Mouse (Mus musculus): ENCODE results near the gene S100a4. TPM values are rescaled to one million over a fixed set of nuclear protein-coding genes. Genes with fewer than 3 reads are reported as not detected.

The S100a4 gene
- polyA plus RNA-seq, 1 experiment from 2014 or later = 1.9 TPM

- peak; percentile 30 for DNase-seq (ENCODE audit: low spot score)
- WGBS = 84% methylated on average over 4 of the region's 4 CpGs
Measured at GRCm38 (mm10) chr3:90582556-90582955, 21.0 kb upstream of the S100a4 start.

GRCm38 (mm10) chr3:90583893-90584292 is 19.7 kb upstream of the S100a4 start:
- no peak overlapping the region for H3K4me3 ChIP-seq (ENCODE audit: low read depth, low read length)
- H3K9ac ChIP-seq (ENCODE audit: low read length) = no peak overlapping the region
- H3K4me2 ChIP-seq (ENCODE audit: low read depth, low read length, severe bottlenecking) = no peak overlapping the region
- H3K27ac ChIP-seq (ENCODE audit: low read depth, low read length) = no peak overlapping the region
- no peaks in the 10 kb centered on the region for H3K9me3 ChIP-seq (ENCODE audit: control insufficient read depth, low read length)
- no peak for ATAC-seq (replicated peaks; ENCODE audit: low FRiP score)
- DNase-seq (ENCODE audit: low spot score) = no peak
- H3K27me3 ChIP-seq (ENCODE audit: control insufficient read depth, insufficient read depth, low read length) = no peaks in the 10 kb centered on the region
- no peaks in the 10 kb centered on the region for H3K36me3 ChIP-seq (ENCODE audit: control insufficient read depth, insufficient read depth, low read length)
- WGBS = 72% methylated on average over 3 of the region's 3 CpGs
- no peaks in the 10 kb centered on the region for H3K4me1 ChIP-seq (replicated peaks; ENCODE audit: control insufficient read depth, insufficient read depth, low read length)

More at GRCm38 (mm10) chr3:90582556-90582955, 21.0 kb upstream of the S100a4 start:
- Histone ChIP-seq H3K27me3 (ENCODE audit: control insufficient read depth, insufficient read depth, low read length) (no peaks in the 10 kb centered on the region), H3K4me2 (ENCODE audit: low read depth, low read length, severe bottlenecking) (no peak overlapping the region), H3K27ac (ENCODE audit: low read depth, low read length) (no peak overlapping the region), H3K9me3 (ENCODE audit: control insufficient read depth, low read length) (no peaks in the 10 kb centered on the region), H3K9ac (ENCODE audit: low read length) (no peak overlapping the region), H3K4me3 (ENCODE audit: low read depth, low read length) (no peak overlapping the region), H3K4me1 (replicated peaks; ENCODE audit: control insufficient read depth, insufficient read depth, low read length) (no peaks in the 10 kb centered on the region), H3K36me3 (ENCODE audit: control insufficient read depth, insufficient read depth, low read length) (no peaks in the 10 kb centered on the region)
- no peak for ATAC-seq (replicated peaks; ENCODE audit: low FRiP score)

- Histone ChIP-seq H3K4me2 (ENCODE audit: low read depth, low read length, severe bottlenecking) (no peak overlapping the region), H3K36me3 (ENCODE audit: control insufficient read depth, insufficient read depth, low read length) (no peaks in the 10 kb centered on the region), H3K9me3 (ENCODE audit: control insufficient read depth, low read length) (no peaks in the 10 kb centered on the region), H3K27me3 (ENCODE audit: control insufficient read depth, insufficient read depth, low read length) (no peaks in the 10 kb centered on the region), H3K4me3 (ENCODE audit: low read depth, low read length) (no peak overlapping the region), H3K27ac (ENCODE audit: low read depth, low read length) (no peak overlapping the region), H3K9ac (ENCODE audit: low read length) (no peak overlapping the region), H3K4me1 (replicated peaks; ENCODE audit: control insufficient read depth, insufficient read depth, low read length) (no peaks in the 10 kb centered on the region)
- peak; percentile 70 for DNase-seq (ENCODE audit: low spot score)
- ATAC-seq (replicated peaks; ENCODE audit: low FRiP score) = peak; percentile 64
- 34% methylated on average over 5 of the region's 5 CpGs for WGBS
Measured at GRCm38 (mm10) chr3:90585595-90585994, 18.0 kb upstream of the S100a4 start.

GRCm38 (mm10) chr3:90586016-90586643 is 17.4 kb upstream of the S100a4 start:
- Histone ChIP-seq H3K4me3 (ENCODE audit: low read depth, low read length) (no peak overlapping the region), H3K9me3 (ENCODE audit: control insufficient read depth, low read length) (no peaks in the 10 kb centered on the region), H3K4me2 (ENCODE audit: low read depth, low read length, severe bottlenecking) (no peak overlapping the region), H3K9ac (ENCODE audit: low read length) (no peak overlapping the region), H3K4me1 (replicated peaks; ENCODE audit: control insufficient read depth, insufficient read depth, low read length) (no peaks in the 10 kb centered on the region), H3K36me3 (ENCODE audit: control insufficient read depth, insufficient read depth, low read length) (no peaks in the 10 kb centered on the region), H3K27ac (ENCODE audit: low read depth, low read length) (no peak overlapping the region), H3K27me3 (ENCODE audit: control insufficient read depth, insufficient read depth, low read length) (no peaks in the 10 kb centered on the region)
- no peak for ATAC-seq (replicated peaks; ENCODE audit: low FRiP score)
- DNase-seq (ENCODE audit: low spot score) = peak; percentile 45
- 82% methylated on average over 15 of the region's 15 CpGs for WGBS

- no peaks in the 10 kb centered on the region for H3K36me3 ChIP-seq (ENCODE audit: control insufficient read depth, insufficient read depth, low read length)
- 69% methylated on average over 10 of the region's 10 CpGs for WGBS
- no peaks in the 10 kb centered on the region for H3K9me3 ChIP-seq (ENCODE audit: control insufficient read depth, low read length)
- DNase-seq (ENCODE audit: low spot score) = peak; percentile 51
- H3K27me3 ChIP-seq (ENCODE audit: control insufficient read depth, insufficient read depth, low read length) = no peaks in the 10 kb centered on the region
- no peak for ATAC-seq (replicated peaks; ENCODE audit: low FRiP score)
- no peak overlapping the region for H3K27ac ChIP-seq (ENCODE audit: low read depth, low read length)
- H3K9ac ChIP-seq (ENCODE audit: low read length) = no peak overlapping the region
- H3K4me1 ChIP-seq (replicated peaks; ENCODE audit: control insufficient read depth, insufficient read depth, low read length) = no peaks in the 10 kb centered on the region
- H3K4me2 ChIP-seq (ENCODE audit: low read depth, low read length, severe bottlenecking) = no peak overlapping the region
- no peak overlapping the region for H3K4me3 ChIP-seq (ENCODE audit: low read depth, low read length)
Measured at GRCm38 (mm10) chr3:90586906-90587305, 16.7 kb upstream of the S100a4 start.

GRCm38 (mm10) chr3:90587361-90588101 is 16.0 kb upstream of the S100a4 start:
- Histone ChIP-seq H3K36me3 (ENCODE audit: control insufficient read depth, insufficient read depth, low read length) (no peaks in the 10 kb centered on the region), H3K9me3 (ENCODE audit: control insufficient read depth, low read length) (no peaks in the 10 kb centered on the region), H3K9ac (ENCODE audit: low read length) (no peak overlapping the region), H3K4me3 (ENCODE audit: low read depth, low read length) (no peak overlapping the region), H3K4me1 (replicated peaks; ENCODE audit: control insufficient read depth, insufficient read depth, low read length) (no peaks in the 10 kb centered on the region), H3K27me3 (ENCODE audit: control insufficient read depth, insufficient read depth, low read length) (no peaks in the 10 kb centered on the region), H3K27ac (ENCODE audit: low read depth, low read length) (no peak overlapping the region), H3K4me2 (ENCODE audit: low read depth, low read length, severe bottlenecking) (no peak overlapping the region)
- ATAC-seq (replicated peaks; ENCODE audit: low FRiP score) = no peak
- WGBS = 92% methylated on average over 14 of the region's 14 CpGs
- DNase-seq (ENCODE audit: low spot score) = peak; percentile 44

- no peak for DNase-seq (ENCODE audit: low spot score)
- WGBS = 86% methylated on average over 6 of the region's 6 CpGs
Measured at GRCm38 (mm10) chr3:90589390-90589789, 14.2 kb upstream of the S100a4 start.

GRCm38 (mm10) chr3:90589947-90590346 is 13.6 kb upstream of the S100a4 start, which contains the start of gene S100a2:
Gene S100a2 (plus strand): TSS chr3:90590247.
- H3K36me3 ChIP-seq (ENCODE audit: control insufficient read depth, insufficient read depth, low read length) = no peaks in the 10 kb centered on the region
- no peaks in the 10 kb centered on the region for H3K27me3 ChIP-seq (ENCODE audit: control insufficient read depth, insufficient read depth, low read length)
- ATAC-seq (replicated peaks; ENCODE audit: low FRiP score) (no peak), DNase-seq (ENCODE audit: low spot score) (no peak)
- no peaks in the 10 kb centered on the region for H3K4me1 ChIP-seq (replicated peaks; ENCODE audit: control insufficient read depth, insufficient read depth, low read length)
- no peaks in the 10 kb centered on the region for H3K9me3 ChIP-seq (ENCODE audit: control insufficient read depth, low read length)
- WGBS = 79% methylated on average over 8 of the region's 8 CpGs
- no peak within 1 kb of the TSS for H3K4me2 ChIP-seq (ENCODE audit: low read depth, low read length, severe bottlenecking)
- H3K9ac ChIP-seq (ENCODE audit: low read length) = no peak within 1 kb of the TSS
- no peak within 1 kb of the TSS for H3K4me3 ChIP-seq (ENCODE audit: low read depth, low read length)
- H3K27ac ChIP-seq (ENCODE audit: low read depth, low read length) = no peak within 1 kb of the TSS

More at GRCm38 (mm10) chr3:90589390-90589789, 14.2 kb upstream of the S100a4 start:
- Histone ChIP-seq H3K9ac (ENCODE audit: low read length) (no peak overlapping the region), H3K4me3 (ENCODE audit: low read depth, low read length) (no peak overlapping the region), H3K27ac (ENCODE audit: low read depth, low read length) (no peak overlapping the region), H3K4me1 (replicated peaks; ENCODE audit: control insufficient read depth, insufficient read depth, low read length) (no peaks in the 10 kb centered on the region), H3K4me2 (ENCODE audit: low read depth, low read length, severe bottlenecking) (no peak overlapping the region), H3K36me3 (ENCODE audit: control insufficient read depth, insufficient read depth, low read length) (no peaks in the 10 kb centered on the region), H3K9me3 (ENCODE audit: control insufficient read depth, low read length) (no peaks in the 10 kb centered on the region), H3K27me3 (ENCODE audit: control insufficient read depth, insufficient read depth, low read length) (no peaks in the 10 kb centered on the region)
- ATAC-seq (replicated peaks; ENCODE audit: low FRiP score) = no peak

Data from forebrain, embryonic 11.5 days (tissue).